Mouse (Mus musculus) heart, embryonic 16.5 days (tissue): Measurements from ENCODE around the gene Klra5. TPM values are rescaled to one million over a fixed set of nuclear protein-coding genes. Genes with fewer than 3 reads are reported as not detected.
"Not testable (repeated sequence)": the region's sequence is repeated elsewhere in the genome, so short reads cannot be mapped to it uniquely, and the experiment has no call there.

ENCODE experiments used
- ATAC-seq: fragments of 200-750 bp; cut with Nextera tagmentation; replicated peaks from 2 replicates; pipeline ENCODE4 v1.8.0; 2017; ENCODE audit warnings: moderate number of reproducible peaks; ENCODE audit not compliant: insufficient read depth, low FRiP score; ENCODE audit errors: extremely low read depth
- H3K27ac ChIP-seq: fragments of 300-500 bp; sonication (generic); 2 replicates; pipeline ENCODE4 v1.5.1; 2014; ENCODE audit warnings: mild to moderate bottlenecking, low read length, control low read depth, moderate library complexity
- H3K27me3 ChIP-seq: fragments of 300-500 bp; sonication (generic); 2 replicates; pipeline ENCODE4 v1.6.1; 2014; ENCODE audit warnings: low read length, mixed read lengths; ENCODE audit not compliant: control insufficient read depth, insufficient read depth
- H3K36me3 ChIP-seq: fragments of 300-500 bp; sonication (generic); 2 replicates; pipeline ENCODE4 v1.6.1; 2014; ENCODE audit not compliant: control insufficient read depth, insufficient read depth
- H3K4me1 ChIP-seq: fragments of 300-500 bp; sonication (generic); 2 replicates; pipeline ENCODE4 v1.6.1; 2014; ENCODE audit warnings: low read length, mixed read lengths; ENCODE audit not compliant: control insufficient read depth, insufficient read depth
- H3K4me2 ChIP-seq: fragments of 300-500 bp; sonication (generic); 2 replicates; pipeline ENCODE4 v1.6.1; 2014; ENCODE audit warnings: low read depth, mild to moderate bottlenecking, control low read depth, low read length
- H3K4me3 ChIP-seq: fragments of 300-500 bp; sonication (generic); 2 replicates; pipeline ENCODE4 v1.5.1; 2014; ENCODE audit warnings: mild to moderate bottlenecking, control low read depth, low read length
- H3K9ac ChIP-seq: fragments of 300-500 bp; sonication (generic); 2 replicates; pipeline ENCODE4 v1.6.1; 2014; ENCODE audit warnings: low read length, control low read depth
- H3K9me3 ChIP-seq: fragments of 300-500 bp; sonication (generic); replicated peaks from 2 replicates; pipeline ENCODE4 v1.6.1; 2016; ENCODE audit warnings: low read length; ENCODE audit not compliant: control insufficient read depth
- WGBS: fragments of 180-500 bp; shearing (Covaris S2); extraction: QIAGEN DNeasy Blood & Tissue Kit; methylation state at CpG from one replicate; pipeline ENCODE4 v1.1.7; 2014; 5-methylcytosine and 5-hydroxymethylcytosine counted together
- polyA plus RNA-seq: library from polyadenylated mRNA; unstranded; fragments of >200 nt; fragmentation: Nextera tagmentation; extraction: Ambion mirVana; gene quantifications from 2 replicates; pipeline ENCODE4 v1.2.1, GENCODE M21; 2015

The Klra5 gene
- 0.60 TPM in 1 of 2 replicates, not detected in the other for polyA plus RNA-seq

DNA sequence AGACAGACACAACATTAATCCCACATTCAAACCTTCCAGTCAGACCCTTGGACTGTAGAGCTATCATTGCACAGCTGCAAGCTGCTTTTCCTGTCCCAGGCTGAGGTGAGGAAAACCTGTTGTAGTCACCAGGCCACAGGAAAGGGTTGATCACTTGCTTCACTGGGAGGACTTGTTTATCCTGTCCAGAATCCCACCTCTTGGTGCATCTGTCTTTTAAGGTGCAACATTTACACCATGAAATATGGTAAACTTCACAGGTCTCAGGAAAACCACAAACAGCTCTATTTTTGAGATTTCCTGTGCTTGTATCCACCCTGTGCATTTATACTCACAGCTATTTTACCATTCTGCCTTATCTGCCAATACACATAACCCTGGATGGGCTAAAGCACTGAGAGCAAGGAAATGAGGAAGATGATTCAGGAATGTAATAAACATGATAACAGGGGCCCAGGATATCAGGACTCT, at the start of gene Klra5:
Gene Klra5 (minus strand): TSS at position 175 of the 471 bp plus-strand sequence.
- H3K27me3 ChIP-seq, H3K9me3 ChIP-seq, H3K4me2 ChIP-seq, H3K36me3 ChIP-seq, H3K4me3 ChIP-seq, H3K27ac ChIP-seq, H3K9ac ChIP-seq, ATAC-seq, H3K4me1 ChIP-seq: not testable (repeated sequence)

DNA sequence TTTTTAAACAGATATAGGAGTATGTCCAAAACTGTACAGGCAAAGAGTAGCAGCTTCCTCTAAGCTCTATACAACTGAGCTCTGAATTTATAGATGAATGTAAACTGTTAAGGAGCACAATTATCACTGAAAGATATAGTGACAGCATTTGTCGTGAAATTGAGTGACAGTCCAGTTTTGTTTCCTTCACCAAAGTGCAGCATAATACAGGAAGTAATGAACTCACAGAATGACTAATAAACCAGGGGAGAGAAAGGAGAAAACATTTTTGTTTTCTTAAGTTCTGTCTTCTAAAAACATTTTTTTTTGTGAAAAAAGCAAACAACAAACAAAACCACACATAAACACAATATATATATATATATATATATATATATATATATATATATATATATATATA, 454 bp downstream of the Klra5 start:
- H3K4me1 ChIP-seq, result no peaks in the 10 kb centered on the region
- no peak overlapping the region for H3K27ac ChIP-seq
- H3K4me2 ChIP-seq, result no peak overlapping the region
- no peak overlapping the region for H3K4me3 ChIP-seq
- no peaks in the 10 kb centered on the region for H3K36me3 ChIP-seq
- no peak overlapping the region for H3K9ac ChIP-seq
- H3K27me3 ChIP-seq, result no peaks in the 10 kb centered on the region
- ATAC-seq, result no peak
- WGBS, result 64% methylated on average over 1 of the region's 1 CpGs
- H3K9me3 ChIP-seq, result no peaks in the 10 kb centered on the region; the same call in 1 of the 2 replicates

- H3K27ac ChIP-seq, result no peak overlapping the region
- H3K4me3 ChIP-seq, result no peak overlapping the region
- peaks cover under 1% of the 10 kb centered on the region; the same call in 1 of the 2 replicates for H3K9me3 ChIP-seq
- H3K9ac ChIP-seq, result no peak overlapping the region
- no peak for ATAC-seq
- no peaks in the 10 kb centered on the region for H3K27me3 ChIP-seq
- 85% methylated on average over 2 of the region's 2 CpGs for WGBS
- no peaks in the 10 kb centered on the region for H3K4me1 ChIP-seq
- no peaks in the 10 kb centered on the region for H3K36me3 ChIP-seq
- H3K4me2 ChIP-seq, result no peak overlapping the region
These were observed 34.9 kb downstream of the Klra5 start for GRCm38 (mm10) chr6:129882525-129882924.

DNA sequence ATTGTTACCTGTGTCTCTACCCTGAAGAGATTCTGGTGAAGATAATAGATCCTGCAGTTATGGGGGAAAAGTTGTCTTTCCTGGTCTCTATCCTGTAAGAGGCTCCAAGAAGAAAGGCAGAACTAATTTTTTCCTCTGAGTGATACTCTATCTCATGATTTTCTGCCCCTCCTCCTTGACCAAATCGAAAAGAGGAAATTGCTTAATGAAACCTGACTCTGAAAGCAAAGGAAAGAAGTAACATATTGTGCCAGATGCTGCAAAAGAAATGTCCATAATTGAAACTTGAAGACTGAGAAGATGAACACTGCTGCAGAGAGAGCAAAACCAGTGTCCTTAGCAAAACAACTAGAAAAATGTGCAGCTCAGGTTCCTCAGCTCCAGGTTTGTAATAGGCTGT, 40.9 kb downstream of the Klra5 start, which contains the start of gene Klra17:
Gene Klra17 (minus strand): TSS at position 124 of the 400 bp plus-strand sequence.
- H3K4me2 ChIP-seq, result no peak within 1 kb of the TSS
- 56% methylated on average over 1 of the region's 1 CpGs for WGBS
- no peak within 1 kb of the TSS for H3K27ac ChIP-seq
- H3K9ac ChIP-seq, result no peak within 1 kb of the TSS
- H3K4me3 ChIP-seq, result no peak within 1 kb of the TSS
- H3K9me3 ChIP-seq, result peaks cover 2% of the 10 kb centered on the region; the same call in 1 of the 2 replicates
- ATAC-seq, result no peak
- H3K4me1 ChIP-seq, result no peaks in the 10 kb centered on the region
- no peaks in the 10 kb centered on the region for H3K27me3 ChIP-seq
- H3K36me3 ChIP-seq, result no peaks in the 10 kb centered on the region

GRCm38 (mm10) chr6:129862349-129862748, 55.1 kb downstream of the Klra5 start, which contains the start of gene Gm17631:
TSS of gene Gm17631 (plus strand) at chr6:129862649.
- not testable (repeated sequence) for H3K27me3 ChIP-seq, H3K36me3 ChIP-seq, H3K4me3 ChIP-seq, H3K4me1 ChIP-seq, H3K4me2 ChIP-seq, H3K9ac ChIP-seq, H3K27ac ChIP-seq, H3K9me3 ChIP-seq, ATAC-seq
- no CpG with 5 or more reads among the region's 3 CpGs for WGBS

Other genes starting within 250 kb of the Klra5 start
- gene Klrc1, start 238.7 kb downstream of the Klra5 start, polyA plus RNA-seq, result 0.17 and 0.84 TPM in 2 replicates
- gene Klri1, start 200.5 kb downstream of the Klra5 start, polyA plus RNA-seq, result not detected in 2 replicates
- gene Klri2, start 177.2 kb downstream of the Klra5 start, polyA plus RNA-seq, result 0.07 TPM in 1 of 2 replicates, not detected in the other
- not detected in 2 replicates for gene Gm156, start 133.4 kb downstream of the Klra5 start, polyA plus RNA-seq
- not detected in 2 replicates for gene Gm17631, start 55.0 kb downstream of the Klra5 start, polyA plus RNA-seq
- gene Klra17, start 41.0 kb downstream of the Klra5 start, polyA plus RNA-seq, result not detected in 2 replicates
- gene Klra6, start 109.3 kb upstream of the Klra5 start, polyA plus RNA-seq, result not detected in 2 replicates
- gene Klra4, start 149.6 kb upstream of the Klra5 start, polyA plus RNA-seq, result not detected in 2 replicates
- gene Klra8, start 212.2 kb upstream of the Klra5 start, polyA plus RNA-seq, result not detected in 2 replicates